Mouse (Mus musculus) spleen, postnatal 36 days (tissue): ENCODE results near the gene Nap1l1.

Source experiments
- DNase-seq, 2 experiments: peaks; one replicate each; pipeline ENCODE4 v3.0.0; 2022; ENCODE audit warnings: low spot score in 2 of 2, mixed read lengths in 1 of 2

Nap1l1 gene

GRCm38 (mm10) chr10:111515071-111516010 is 42.3 kb downstream of the Nap1l1 start:
- DNase-seq, result no peak

GRCm38 (mm10) chr10:111516172-111516588 is 43.2 kb downstream of the Nap1l1 start:
- DNase-seq, result peak; percentile 36 to 45

- no peak for DNase-seq
Observed at GRCm38 (mm10) chr10:111516804-111517436, 43.9 kb downstream of the Nap1l1 start.

- no peak for DNase-seq
Observed at GRCm38 (mm10) chr10:111518350-111518749, 45.3 kb downstream of the Nap1l1 start.

- no peak for DNase-seq
Observed at GRCm38 (mm10) chr10:111519620-111520370, 46.8 kb downstream of the Nap1l1 start.

- DNase-seq, result no peak
Observed at GRCm38 (mm10) chr10:111520621-111521020, 47.6 kb downstream of the Nap1l1 start.

- no peak for DNase-seq
Observed at GRCm38 (mm10) chr10:111521636-111522035, 48.6 kb downstream of the Nap1l1 start.

- DNase-seq, result no peak
Observed at GRCm38 (mm10) chr10:111522230-111522629, 49.2 kb downstream of the Nap1l1 start.

GRCm38 (mm10) chr10:111523894-111524293 is 50.9 kb downstream of the Nap1l1 start:
- DNase-seq, result no peak

GRCm38 (mm10) chr10:111527057-111527456 is 54.0 kb downstream of the Nap1l1 start:
- DNase-seq, result no peak

- no peak for DNase-seq
Observed at GRCm38 (mm10) chr10:111527613-111528012, 54.6 kb downstream of the Nap1l1 start.

- DNase-seq, result no peak
Observed at GRCm38 (mm10) chr10:111528283-111528682, 55.3 kb downstream of the Nap1l1 start.

GRCm38 (mm10) chr10:111530398-111530797 is 57.4 kb downstream of the Nap1l1 start:
- no peak for DNase-seq

GRCm38 (mm10) chr10:111534691-111535090 is 61.7 kb downstream of the Nap1l1 start:
- DNase-seq, result no peak

- DNase-seq, result no peak
Observed at GRCm38 (mm10) chr10:111537410-111537809, 64.4 kb downstream of the Nap1l1 start.

- DNase-seq, result peak; percentile 28 to 42
Observed at GRCm38 (mm10) chr10:111539724-111540324, 66.8 kb downstream of the Nap1l1 start.

GRCm38 (mm10) chr10:111540678-111541077 is 67.7 kb downstream of the Nap1l1 start:
- DNase-seq, result no peak

- DNase-seq, result no peak
Observed at GRCm38 (mm10) chr10:111543106-111543505, 70.1 kb downstream of the Nap1l1 start.

GRCm38 (mm10) chr10:111543781-111544260 is 70.8 kb downstream of the Nap1l1 start:
- DNase-seq, result peak in 1 of 2 experiments; percentile 5

- DNase-seq, result no peak
Observed at GRCm38 (mm10) chr10:111544311-111544710, 71.3 kb downstream of the Nap1l1 start.

- DNase-seq, result no peak
Observed at GRCm38 (mm10) chr10:111545648-111546047, 72.6 kb downstream of the Nap1l1 start.
